In genomic region chr1:73643431-73643830, GRCm38 (mm10) we compare ENCODE assay signal across 26 mouse cellular contexts.
DNase-seq lines count a peak whose midpoint lies in the region; ATAC-seq lines count a peak whose summit lies in the region.
"Had no signal": no experiment of that assay in that cellular context is flagged by ENCODE, and none has a peak within 500 bp of the region (broad histone marks: within the 10 kb centered on the region; RNA-seq: fewer than 3 reads in every experiment).

No protein-coding gene starts in this region.

- H3K9me3 ChIP-seq in heart, embryonic 10.5 days = no peaks in the 10 kb centered on the region
- H3K9me3 ChIP-seq in heart, embryonic 16.5 days (replicated peaks; ENCODE audit: control insufficient read depth, low read length) = no peaks in the 10 kb centered on the region
- H3K9me3 ChIP-seq: hindbrain, embryonic 15.5 days; limb, embryonic 12.5 days; liver, embryonic 15.5 days; neural tube, embryonic 13.5 days had no signal

- peak overlapping the region; percentile 10; the same call in 1 of the 2 replicates for H3K27ac ChIP-seq in heart, embryonic 10.5 days
- peak overlapping the region; percentile 67; the same call in 1 of the 2 replicates for H3K27ac ChIP-seq in heart, embryonic 16.5 days (ENCODE audit: low read length)
- H3K27ac ChIP-seq: hindbrain, embryonic 15.5 days; layer of hippocampus, adult 2 months; left cerebral cortex, adult 2 months; limb, embryonic 12.5 days; liver, embryonic 15.5 days; neural tube, embryonic 13.5 days had no signal

- no peak overlapping the region for H3K4me3 ChIP-seq in heart, embryonic 10.5 days
- H3K4me3 ChIP-seq in heart, embryonic 16.5 days (ENCODE audit: low read length) = no peak overlapping the region
- H3K4me3 ChIP-seq: hindbrain, embryonic 15.5 days; layer of hippocampus, adult 2 months; left cerebral cortex, adult 2 months; limb, embryonic 12.5 days; liver, embryonic 15.5 days; neural tube, embryonic 13.5 days had no signal

- intact Hi-C loops in heart, postnatal 36 days (cut with DNase I) = loop anchor here (10.0 kb wide), 1 partner anchor 449 kb away; no protein-coding TSS in a partner anchor

- no peaks in the 10 kb centered on the region for H3K27me3 ChIP-seq in heart, embryonic 10.5 days (ENCODE audit: insufficient read depth, poor library complexity, severe bottlenecking)
- H3K27me3 ChIP-seq in heart, embryonic 16.5 days (ENCODE audit: control insufficient read depth, insufficient read depth, low read length) = no peaks in the 10 kb centered on the region
- H3K27me3 ChIP-seq: hindbrain, embryonic 15.5 days; limb, embryonic 12.5 days; liver, embryonic 15.5 days; neural tube, embryonic 13.5 days had no signal

- no peak overlapping the region for H3K9ac ChIP-seq in heart, embryonic 16.5 days (ENCODE audit: low read length)
- H3K9ac ChIP-seq: forebrain, postnatal 0 days; hindbrain, embryonic 15.5 days; limb, embryonic 12.5 days; liver, embryonic 15.5 days; lung, embryonic 14.5 days; neural tube, embryonic 13.5 days had no signal

- H3K4me2 ChIP-seq in heart, embryonic 16.5 days (ENCODE audit: low read depth, low read length) = no peak overlapping the region
- H3K4me2 ChIP-seq: hindbrain, embryonic 15.5 days; limb, embryonic 12.5 days; liver, embryonic 15.5 days; lung, embryonic 14.5 days; neural tube, embryonic 13.5 days had no signal

- peak; percentile 36 for DNase-seq in heart, embryonic 10.5 days (ENCODE audit: low spot score)
- no peak for DNase-seq in heart, adult 18-20 months
- no peak for DNase-seq in heart, postnatal 36 days
- DNase-seq in kidney, postnatal 10 days = peak; percentile 21
- DNase-seq in kidney, adult 18-20 months = no peak
- DNase-seq: adrenal gland, adult 2 months; adrenal gland, postnatal 36 days; B cell, adult 2 months; cerebellum, adult 2 months; cerebellum, postnatal 36 days; forebrain, postnatal 0 days; kidney, adult 8-10 months; kidney, postnatal 36 days; lung, embryonic 14.5 days; lung, postnatal 14 days; right cerebral cortex, postnatal 4 days; thymus, postnatal 4 days had no signal

- WGBS in heart, embryonic 10.5 days = 62% methylated on average over 5 of the region's 5 CpGs
- WGBS in heart, embryonic 16.5 days = 65% methylated on average over 5 of the region's 5 CpGs

- H3K36me3 ChIP-seq in heart, embryonic 10.5 days = no peaks in the 10 kb centered on the region
- H3K36me3 ChIP-seq in heart, embryonic 16.5 days (ENCODE audit: control insufficient read depth, insufficient read depth) = no peaks in the 10 kb centered on the region
- H3K36me3 ChIP-seq: hindbrain, embryonic 15.5 days; limb, embryonic 12.5 days; liver, embryonic 15.5 days; neural tube, embryonic 13.5 days had no signal

- ATAC-seq in heart, embryonic 16.5 days (replicated peaks; ENCODE audit: extremely low read depth, insufficient read depth, low FRiP score) = no peak
- ATAC-seq in CD4-positive, CD25-positive, alpha-beta regulatory T cell, adult 4 months = no peak
- ATAC-seq: activated CD4-positive, CD25-positive, alpha-beta regulatory T cell, adult 4 months had no signal

- H3K4me1 ChIP-seq in heart, embryonic 10.5 days = peaks cover 24% of the 10 kb centered on the region
- peaks cover 11% of the 10 kb centered on the region for H3K4me1 ChIP-seq in heart, embryonic 16.5 days (ENCODE audit: control insufficient read depth, insufficient read depth, low read length)
- H3K4me1 ChIP-seq: liver, embryonic 15.5 days had no signal

Comparison
In these comparisons a context has a peak if more than half of its experiments do, and no peak if none do; other contexts are left out.
1. DNase-seq: peak in heart, embryonic 10.5 days (single experiment) and kidney, postnatal 10 days (single experiment); none in heart, adult 18-20 months (0 of 2), heart, postnatal 36 days (0 of 2) and kidney, adult 18-20 months (single experiment).